Mouse (Mus musculus) regulatory T cell (primary cell): ENCODE measurements around the gene Galnt17.

Source experiments
- in situ Hi-C: fragments of 300-600 bp; cut with MboI, MseI; formaldehyde crosslinking; loops from one replicate; pipeline ENCODE4 v1.15.1; 2025; ENCODE audit warnings: high pct_unique_total_duplicates

The Galnt17 gene

GRCm38 (mm10) chr5:130927138-130927793 is 381.0 kb downstream of the Galnt17 start:
- in situ Hi-C loops, result no loop called here

GRCm38 (mm10) chr5:130925681-130926080 is 382.6 kb downstream of the Galnt17 start:
- in situ Hi-C loops, result no loop called here

GRCm38 (mm10) chr5:130924245-130924827 is 384.0 kb downstream of the Galnt17 start:
- in situ Hi-C loops, result no loop called here

- in situ Hi-C loops, result no loop called here
Measured at GRCm38 (mm10) chr5:130919969-130920368, 388.3 kb downstream of the Galnt17 start.

GRCm38 (mm10) chr5:130914606-130915005 is 393.7 kb downstream of the Galnt17 start:
- in situ Hi-C loops, result no loop called here

- in situ Hi-C loops, result no loop called here
Measured at GRCm38 (mm10) chr5:130911551-130911950, 396.7 kb downstream of the Galnt17 start.

GRCm38 (mm10) chr5:130901736-130902135 is 406.6 kb downstream of the Galnt17 start:
- in situ Hi-C loops, result no loop called here

- in situ Hi-C loops, result no loop called here
Measured at GRCm38 (mm10) chr5:130895991-130896390, 412.3 kb downstream of the Galnt17 start.

- in situ Hi-C loops, result no loop called here
Measured at GRCm38 (mm10) chr5:130891735-130892134, 416.6 kb downstream of the Galnt17 start.

GRCm38 (mm10) chr5:130880331-130880730 is 428.0 kb downstream of the Galnt17 start:
- in situ Hi-C loops, result no loop called here

- in situ Hi-C loops, result no loop called here
Measured at GRCm38 (mm10) chr5:130875391-130875790, 432.9 kb downstream of the Galnt17 start.

- in situ Hi-C loops, result no loop called here
Measured at GRCm38 (mm10) chr5:130871086-130871485, 437.2 kb downstream of the Galnt17 start.

- in situ Hi-C loops, result loop anchor here (10.0 kb wide), 1 partner anchor 555 kb away; no protein-coding TSS in a partner anchor
Measured at GRCm38 (mm10) chr5:130869869-130870268, 438.4 kb downstream of the Galnt17 start.

- in situ Hi-C loops, result loop anchor here (10.0 kb wide), 1 partner anchor 562 kb away; no protein-coding TSS in a partner anchor
Measured at GRCm38 (mm10) chr5:130862302-130862701, 446.0 kb downstream of the Galnt17 start.

GRCm38 (mm10) chr5:130859736-130860135 is 448.6 kb downstream of the Galnt17 start:
- in situ Hi-C loops, result loop anchor here (5.0 to 10.0 kb wide), 3 partner anchors 455 to 582 kb away; no protein-coding TSS in a partner anchor

- in situ Hi-C loops, result loop anchor here (5.0 to 10.0 kb wide), 2 partner anchors 454 to 581 kb away; no protein-coding TSS in a partner anchor
Measured at GRCm38 (mm10) chr5:130858706-130859105, 449.6 kb downstream of the Galnt17 start.

GRCm38 (mm10) chr5:130858148-130858547 is 450.1 kb downstream of the Galnt17 start:
- in situ Hi-C loops, result loop anchor here (5.0 to 10.0 kb wide), 2 partner anchors 453 to 581 kb away; no protein-coding TSS in a partner anchor

GRCm38 (mm10) chr5:130854430-130854829 is 453.9 kb downstream of the Galnt17 start:
- in situ Hi-C loops, result loop anchor here (10.0 kb wide), 1 partner anchor 450 kb away; no protein-coding TSS in a partner anchor

- in situ Hi-C loops, result loop anchor here (10.0 kb wide), 1 partner anchor 449 kb away; no protein-coding TSS in a partner anchor
Measured at GRCm38 (mm10) chr5:130853371-130853770, 454.9 kb downstream of the Galnt17 start.

- in situ Hi-C loops, result loop anchor here (10.0 kb wide), 1 partner anchor 447 kb away; no protein-coding TSS in a partner anchor
Measured at GRCm38 (mm10) chr5:130852182-130852581, 456.1 kb downstream of the Galnt17 start.

GRCm38 (mm10) chr5:130849610-130850009 is 458.7 kb downstream of the Galnt17 start:
- in situ Hi-C loops, result loop anchor here (10.0 kb wide), 1 partner anchor 445 kb away; no protein-coding TSS in a partner anchor

GRCm38 (mm10) chr5:130848562-130848961 is 459.7 kb downstream of the Galnt17 start:
- in situ Hi-C loops, result no loop called here

- in situ Hi-C loops, result no loop called here
Measured at GRCm38 (mm10) chr5:130825797-130826196, 482.5 kb downstream of the Galnt17 start.
